Mouse (Mus musculus) heart, embryonic 15.5 days (tissue): ENCODE results near the gene Glra1. TPM values are rescaled to one million over a fixed set of nuclear protein-coding genes. Genes with fewer than 3 reads are reported as not detected.
"Not testable (repeated sequence)": the region's sequence is repeated elsewhere in the genome, so short reads cannot be mapped to it uniquely, and the experiment has no call there.

ENCODE experiments used
- ATAC-seq: fragments of 200-750 bp; cut with Nextera tagmentation; replicated peaks from 2 replicates; pipeline ENCODE4 v1.8.0; 2017; ENCODE audit warnings: low read depth, moderate TSS enrichment; ENCODE audit not compliant: insufficient number of reproducible peaks, insufficient read depth, low FRiP score
- H3K27ac ChIP-seq: fragments of 300-500 bp; sonication (generic); 2 replicates; pipeline ENCODE4 v1.5.1; 2015; ENCODE audit warnings: mild to moderate bottlenecking, inconsistent platforms
- H3K27me3 ChIP-seq: fragments of 300-500 bp; sonication (generic); 2 replicates; pipeline ENCODE4 v1.6.1; 2015; ENCODE audit warnings: inconsistent platforms
- H3K36me3 ChIP-seq: fragments of 300-500 bp; sonication (generic); 2 replicates; pipeline ENCODE4 v1.6.1; 2015; ENCODE audit warnings: mild to moderate bottlenecking, inconsistent platforms
- H3K4me1 ChIP-seq: fragments of 300-500 bp; sonication (generic); replicated peaks from 2 replicates; pipeline ENCODE4 v1.6.1; 2015; ENCODE audit warnings: inconsistent platforms
- H3K4me2 ChIP-seq: fragments of 300-500 bp; sonication (generic); 2 replicates; pipeline ENCODE4 v1.6.1; 2015; ENCODE audit warnings: inconsistent platforms, mild to moderate bottlenecking, moderate library complexity
- H3K4me3 ChIP-seq: fragments of 300-500 bp; sonication (generic); 2 replicates; pipeline ENCODE4 v1.5.1; 2015; ENCODE audit warnings: mild to moderate bottlenecking, inconsistent platforms
- H3K9ac ChIP-seq: fragments of 300-500 bp; sonication (generic); 2 replicates; pipeline ENCODE4 v1.6.1; 2015; ENCODE audit warnings: mild to moderate bottlenecking, inconsistent platforms
- H3K9me3 ChIP-seq: fragments of 300-500 bp; sonication (generic); replicated peaks from 2 replicates; pipeline ENCODE4 v1.6.1; 2016; ENCODE audit warnings: inconsistent platforms
- WGBS: fragments of 180-500 bp; shearing (Covaris S2); methylation state at CpG from one replicate; pipeline ENCODE4 v1.1.7; 2015; ENCODE audit warnings: mixed read lengths; 5-methylcytosine and 5-hydroxymethylcytosine counted together
- polyA plus RNA-seq: library from polyadenylated mRNA; unstranded; fragments of >200 nt; fragmentation: Nextera tagmentation; extraction: Ambion mirVana; gene quantifications from 2 replicates; pipeline ENCODE4 v1.2.1, GENCODE M21; 2015

The Glra1 gene
- not detected in 2 replicates for polyA plus RNA-seq

DNA sequence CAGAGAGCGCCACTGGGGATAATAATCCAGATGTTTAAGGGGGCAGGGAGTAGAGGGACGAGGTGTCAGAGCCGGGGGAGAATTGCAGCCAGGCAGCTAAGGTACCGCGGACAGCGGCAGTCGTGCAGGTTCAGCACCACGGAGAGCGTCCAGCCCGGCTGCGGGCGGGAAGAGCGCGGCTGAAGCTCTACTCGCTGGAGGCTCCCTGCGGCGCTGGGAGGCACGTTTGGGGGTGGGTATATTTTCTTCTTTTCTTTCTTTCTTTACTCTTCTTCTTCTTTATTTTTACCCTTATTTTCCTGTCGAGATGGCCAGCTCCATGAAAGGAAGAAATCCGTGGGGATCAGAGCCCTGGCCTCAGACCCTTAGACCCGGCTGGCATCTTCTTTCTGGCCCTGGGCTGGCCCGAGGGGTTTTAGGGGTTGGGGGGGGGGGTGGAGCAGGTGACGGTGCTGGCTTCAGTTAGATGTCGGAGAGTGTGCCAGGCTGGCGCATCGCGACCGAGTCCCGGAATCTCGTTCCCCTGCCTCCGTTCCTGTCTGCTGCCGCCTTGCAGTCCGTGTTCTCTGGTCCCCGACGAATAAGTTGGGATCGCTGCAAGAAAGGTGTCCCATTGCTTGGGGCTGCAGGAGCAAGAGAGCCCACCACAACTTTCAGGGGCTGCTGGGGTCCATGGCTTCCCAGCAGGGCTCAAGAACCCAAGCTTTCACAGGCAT lies at the start of gene Glra1:
Glra1 (minus strand) TSS at position 391 of the 716 bp plus-strand sequence.
- Histone ChIP-seq H3K4me2 (no peak within 1 kb of the TSS), H3K27ac (no peak within 1 kb of the TSS), H3K9ac (no peak within 1 kb of the TSS), H3K36me3 (no peaks in the 10 kb centered on the region), H3K4me3 (no peak within 1 kb of the TSS), H3K9me3 (no peaks in the 10 kb centered on the region), H3K27me3 (peaks cover 35% of the 10 kb centered on the region), H3K4me1 (no peaks in the 10 kb centered on the region)
- ATAC-seq: no peak
- under 1% methylated on average over 36 of the region's 36 CpGs for WGBS

DNA sequence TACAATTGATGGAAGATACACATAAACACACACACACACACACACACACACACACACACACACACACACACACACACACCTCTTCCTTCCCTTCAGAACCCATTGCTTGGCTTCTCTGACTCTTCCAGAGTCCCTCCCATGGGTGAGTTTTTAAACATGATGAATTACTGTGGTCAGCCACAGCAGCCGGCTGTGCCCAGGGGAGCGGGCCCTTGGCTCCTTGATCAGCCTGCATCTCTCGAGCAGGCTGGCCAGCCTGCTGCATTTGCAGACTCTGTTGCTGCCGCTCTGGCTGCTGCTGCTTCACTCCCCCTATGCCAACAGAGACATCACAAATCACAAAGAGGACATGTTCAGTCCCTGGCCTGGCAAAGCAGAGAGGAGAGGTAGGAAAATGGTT lies 29.0 kb upstream of the Glra1 start:
- Histone ChIP-seq H3K36me3 (no peaks in the 10 kb centered on the region), H3K4me1 (no peaks in the 10 kb centered on the region), H3K9ac (no peak overlapping the region), H3K27me3 (no peaks in the 10 kb centered on the region), H3K27ac (no peak overlapping the region), H3K4me2 (no peak overlapping the region), H3K4me3 (no peak overlapping the region), H3K9me3 (no peaks in the 10 kb centered on the region)
- 43% methylated on average over 4 of the region's 4 CpGs for WGBS
- no peak for ATAC-seq

DNA sequence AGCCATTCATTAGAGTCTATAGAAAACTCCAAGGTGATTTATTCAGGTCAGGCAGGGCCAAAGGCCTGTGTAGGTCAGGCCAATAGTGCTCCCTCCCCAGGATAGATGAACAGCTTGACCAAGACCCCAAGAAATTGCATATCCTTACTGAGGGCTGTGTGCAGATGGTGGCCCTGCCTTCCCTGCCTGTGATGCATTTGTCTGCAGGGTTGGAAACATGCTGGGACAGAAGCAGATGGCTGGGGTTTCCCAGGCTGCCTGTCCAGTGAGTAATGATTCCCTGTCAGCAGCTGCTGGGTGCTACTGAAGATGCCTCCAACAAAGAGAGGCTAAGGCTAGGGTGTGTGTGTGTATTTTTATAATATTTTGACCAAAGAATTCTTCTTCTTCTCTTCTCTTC lies 25.9 kb upstream of the Glra1 start:
- H3K4me2 ChIP-seq: no peak overlapping the region
- no peak overlapping the region for H3K27ac ChIP-seq
- H3K27me3 ChIP-seq: no peaks in the 10 kb centered on the region
- no peak overlapping the region for H3K4me3 ChIP-seq
- H3K9ac ChIP-seq: no peak overlapping the region
- no peak for ATAC-seq
- H3K9me3 ChIP-seq: no peaks in the 10 kb centered on the region
- H3K36me3 ChIP-seq: no peaks in the 10 kb centered on the region
- H3K4me1 ChIP-seq: no peaks in the 10 kb centered on the region

DNA sequence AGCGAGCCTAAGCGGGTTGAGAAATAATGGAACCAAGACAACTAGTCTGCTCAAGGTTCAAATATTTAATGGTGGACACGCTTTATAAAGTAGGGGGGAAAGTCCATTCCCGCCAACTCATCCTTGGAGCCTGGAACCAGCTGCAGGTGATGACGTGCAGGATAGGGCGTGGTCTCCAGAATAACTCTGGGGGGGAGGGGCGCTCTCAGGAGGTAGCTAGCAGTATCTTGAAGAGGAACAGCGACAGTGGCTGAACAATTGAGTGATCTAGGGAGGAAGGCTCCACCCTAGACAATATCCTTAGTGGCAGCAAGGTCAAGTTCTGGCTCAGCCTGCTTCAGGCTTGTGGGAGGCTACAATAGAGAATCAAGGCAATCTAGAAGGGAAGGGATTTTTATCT lies 6.6 kb upstream of the Glra1 start:
- H3K4me3 ChIP-seq, H3K27ac ChIP-seq, H3K4me2 ChIP-seq, H3K4me1 ChIP-seq, H3K9me3 ChIP-seq, ATAC-seq, H3K27me3 ChIP-seq, H3K36me3 ChIP-seq, H3K9ac ChIP-seq: not testable (repeated sequence)
- 57% methylated on average over 8 of the region's 8 CpGs for WGBS

DNA sequence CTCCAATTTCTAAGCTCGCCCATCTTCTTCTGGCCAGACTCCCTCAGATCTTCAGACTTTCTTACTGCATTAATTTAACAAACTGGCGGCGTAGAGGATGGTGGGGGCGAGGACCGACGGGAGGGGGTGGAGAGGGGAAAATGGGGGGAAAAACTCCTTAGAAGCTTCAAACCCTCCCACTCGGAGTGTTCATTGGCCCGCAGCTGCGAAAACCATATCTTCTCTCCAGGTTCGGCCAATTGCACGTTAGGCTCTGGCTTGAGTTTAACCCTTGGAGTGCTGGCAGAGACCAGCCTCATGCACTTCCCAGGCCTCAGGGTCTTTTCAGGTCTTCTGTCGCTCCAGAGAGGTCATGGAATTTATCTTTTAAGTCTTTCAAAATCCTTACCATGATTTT lies 524 bp upstream of the Glra1 start:
- Histone ChIP-seq H3K4me3 (no peak overlapping the region), H3K27me3 (peaks cover 35% of the 10 kb centered on the region), H3K36me3 (no peaks in the 10 kb centered on the region), H3K9ac (no peak overlapping the region), H3K27ac (no peak overlapping the region), H3K9me3 (no peaks in the 10 kb centered on the region), H3K4me1 (no peaks in the 10 kb centered on the region), H3K4me2 (no peak overlapping the region)
- WGBS: 2% methylated on average over 12 of the region's 12 CpGs
- ATAC-seq: no peak

DNA sequence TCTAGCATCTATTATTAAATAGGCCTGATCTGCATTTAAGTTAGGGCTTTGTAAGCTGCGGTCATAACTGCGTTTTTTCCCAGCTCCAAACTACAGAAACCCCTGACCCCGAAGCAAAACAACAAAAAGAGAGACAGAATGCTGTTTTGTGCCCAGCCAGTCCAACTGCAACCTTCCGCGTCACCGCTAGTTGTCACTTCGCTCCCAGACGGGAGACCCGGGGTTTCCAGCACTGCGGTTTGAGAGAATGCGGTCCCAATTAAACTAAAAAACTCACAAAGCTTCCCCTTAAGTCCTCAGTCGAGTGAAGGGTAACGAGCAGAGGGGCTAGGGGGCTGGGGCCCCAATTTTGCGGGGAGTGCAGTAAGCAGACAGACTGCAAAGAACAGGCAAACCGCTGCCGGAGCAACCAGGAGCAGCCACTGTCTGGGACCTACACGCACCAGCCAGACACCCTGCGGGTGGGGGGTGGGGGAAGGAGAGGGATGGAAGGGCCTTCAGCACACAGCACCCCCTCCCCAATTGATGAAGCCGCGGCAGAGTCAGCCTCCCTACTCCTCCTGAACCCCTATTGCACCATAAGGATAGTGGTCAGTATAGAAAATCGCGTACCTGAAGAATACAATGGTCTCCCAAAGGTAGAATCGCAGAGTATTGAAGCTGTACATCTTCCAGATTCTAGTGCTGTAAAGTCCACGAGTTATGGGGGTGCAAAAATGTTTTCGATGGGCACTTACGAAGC lies 761 bp downstream of the Glra1 start:
- no peak for ATAC-seq
- no peak overlapping the region for H3K27ac ChIP-seq
- H3K4me1 ChIP-seq: no peaks in the 10 kb centered on the region
- no peak overlapping the region for H3K9ac ChIP-seq
- H3K4me3 ChIP-seq: no peak overlapping the region
- peaks cover 37% of the 10 kb centered on the region for H3K27me3 ChIP-seq
- H3K9me3 ChIP-seq: no peaks in the 10 kb centered on the region
- H3K36me3 ChIP-seq: no peaks in the 10 kb centered on the region
- 6% methylated on average over 26 of the region's 26 CpGs for WGBS
- no peak overlapping the region for H3K4me2 ChIP-seq

DNA sequence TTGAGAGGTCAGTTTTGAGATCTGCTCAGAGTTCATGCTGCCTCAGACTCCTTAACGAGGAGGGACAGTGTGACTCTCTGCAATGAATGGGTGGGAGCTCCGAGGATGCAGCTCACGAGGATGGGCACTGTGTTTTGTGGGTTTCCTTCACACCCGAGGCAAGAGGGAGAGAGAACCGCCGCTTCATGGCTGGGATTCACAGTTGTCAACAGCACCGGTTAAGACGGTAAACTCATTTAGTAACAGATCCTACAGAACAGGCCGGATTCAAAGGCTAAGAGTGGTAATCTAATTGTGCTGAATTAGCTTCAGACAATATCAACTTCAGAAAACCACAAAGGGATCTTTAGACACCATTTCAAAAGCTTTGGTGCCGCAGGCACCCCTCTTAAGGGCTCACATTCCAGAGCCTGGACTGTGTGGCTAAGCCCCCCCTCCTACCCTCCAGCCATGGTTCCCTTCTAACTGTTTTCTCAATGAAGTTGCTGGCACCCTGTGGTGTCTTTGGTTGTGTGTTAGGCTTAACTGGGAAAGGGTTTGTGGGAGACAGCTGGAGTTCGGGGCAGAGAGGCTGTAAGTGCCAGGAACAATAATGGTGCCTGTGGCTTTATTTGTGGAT lies 6.4 kb downstream of the Glra1 start:
- Histone ChIP-seq H3K4me1 (no peaks in the 10 kb centered on the region), H3K9ac (no peak overlapping the region), H3K27me3 (peaks cover 27% of the 10 kb centered on the region; the same call in 1 of the 2 replicates), H3K4me2 (no peak overlapping the region), H3K27ac (no peak overlapping the region), H3K36me3 (no peaks in the 10 kb centered on the region), H3K9me3 (no peaks in the 10 kb centered on the region), H3K4me3 (no peak overlapping the region)
- no peak for ATAC-seq
- WGBS: 9% methylated on average over 11 of the region's 11 CpGs

DNA sequence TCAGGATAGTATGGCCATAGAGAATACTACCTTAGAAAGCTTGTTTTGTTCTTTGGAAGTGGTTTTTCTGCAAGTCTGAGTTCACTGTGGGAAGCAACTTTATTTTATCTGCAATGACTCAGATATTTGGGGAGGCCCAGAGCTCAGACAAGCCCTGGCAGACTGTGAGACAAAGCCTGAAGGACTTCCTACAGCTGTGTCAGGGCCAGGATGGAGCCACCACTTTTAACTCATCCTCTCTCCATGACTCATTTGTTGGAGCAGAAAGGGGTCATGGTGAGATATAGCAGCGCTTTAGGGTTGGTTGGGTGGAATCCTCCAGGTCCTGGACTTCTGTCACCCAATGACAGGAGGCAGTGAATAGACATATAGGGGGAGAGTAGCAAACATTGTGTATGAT lies 12.3 kb downstream of the Glra1 start:
- no peak overlapping the region for H3K27ac ChIP-seq
- H3K9ac ChIP-seq: no peak overlapping the region
- H3K4me2 ChIP-seq: no peak overlapping the region
- no peak overlapping the region for H3K4me3 ChIP-seq
- ATAC-seq: no peak
- no peaks in the 10 kb centered on the region for H3K9me3 ChIP-seq
- 0 out of 2 replicates have a peak, but pooled peaks cover 4% of the 10 kb centered on the region for H3K27me3 ChIP-seq
- H3K36me3 ChIP-seq: no peaks in the 10 kb centered on the region
- H3K4me1 ChIP-seq: no peaks in the 10 kb centered on the region
- WGBS: 71% methylated on average over 1 of the region's 1 CpGs

DNA sequence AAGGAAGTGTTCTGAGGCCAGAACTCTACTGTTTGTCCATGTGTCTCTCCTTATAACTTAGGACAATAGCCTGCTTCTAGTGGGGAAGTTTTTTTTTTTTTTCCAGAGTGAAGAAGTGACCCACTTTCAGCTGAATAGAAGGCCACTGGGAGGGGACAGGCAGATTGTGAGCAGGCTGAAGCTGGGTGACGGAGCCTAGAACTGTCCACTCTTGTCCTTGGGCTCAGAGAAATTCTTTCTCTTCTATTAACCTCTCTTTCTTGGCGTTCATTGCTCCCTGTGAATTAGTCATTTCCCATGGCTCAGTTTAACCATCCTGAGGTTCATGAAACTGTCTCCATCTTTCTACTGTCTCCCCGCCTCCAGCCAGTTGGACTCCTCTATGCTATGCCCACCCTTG lies 13.6 kb downstream of the Glra1 start:
- Histone ChIP-seq H3K4me3 (no peak overlapping the region), H3K4me1 (no peaks in the 10 kb centered on the region), H3K27me3 (no peaks in the 10 kb centered on the region), H3K27ac (no peak overlapping the region), H3K36me3 (no peaks in the 10 kb centered on the region), H3K9me3 (no peaks in the 10 kb centered on the region), H3K9ac (no peak overlapping the region), H3K4me2 (no peak overlapping the region)
- no peak for ATAC-seq
- 72% methylated on average over 3 of the region's 3 CpGs for WGBS

DNA sequence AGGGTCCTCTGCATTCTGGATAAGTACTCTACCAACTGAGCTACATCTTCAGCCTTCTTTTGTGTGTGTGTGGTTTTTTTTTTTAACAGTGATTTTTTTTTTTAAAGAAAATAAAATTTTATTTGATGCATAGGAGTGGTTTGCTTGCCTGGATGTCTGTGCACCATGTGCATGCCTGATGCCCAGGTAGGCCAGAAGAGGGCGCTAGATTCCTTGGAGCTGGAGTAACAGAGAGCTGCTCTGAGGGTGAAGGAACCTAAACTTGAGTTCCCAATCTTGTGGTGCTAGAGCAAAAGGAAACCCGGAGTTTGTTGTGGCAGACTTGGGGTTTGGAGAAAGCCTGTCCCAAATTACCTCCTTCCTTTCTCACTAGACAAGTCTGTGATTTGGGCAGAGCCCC lies 16.8 kb downstream of the Glra1 start:
- Histone ChIP-seq H3K9ac (no peak overlapping the region), H3K4me3 (no peak overlapping the region), H3K4me1 (no peaks in the 10 kb centered on the region), H3K4me2 (no peak overlapping the region), H3K36me3 (no peaks in the 10 kb centered on the region), H3K27me3 (no peaks in the 10 kb centered on the region), H3K9me3 (no peaks in the 10 kb centered on the region), H3K27ac (no peak overlapping the region)
- WGBS: 44% methylated on average over 2 of the region's 2 CpGs
- ATAC-seq: no peak

DNA sequence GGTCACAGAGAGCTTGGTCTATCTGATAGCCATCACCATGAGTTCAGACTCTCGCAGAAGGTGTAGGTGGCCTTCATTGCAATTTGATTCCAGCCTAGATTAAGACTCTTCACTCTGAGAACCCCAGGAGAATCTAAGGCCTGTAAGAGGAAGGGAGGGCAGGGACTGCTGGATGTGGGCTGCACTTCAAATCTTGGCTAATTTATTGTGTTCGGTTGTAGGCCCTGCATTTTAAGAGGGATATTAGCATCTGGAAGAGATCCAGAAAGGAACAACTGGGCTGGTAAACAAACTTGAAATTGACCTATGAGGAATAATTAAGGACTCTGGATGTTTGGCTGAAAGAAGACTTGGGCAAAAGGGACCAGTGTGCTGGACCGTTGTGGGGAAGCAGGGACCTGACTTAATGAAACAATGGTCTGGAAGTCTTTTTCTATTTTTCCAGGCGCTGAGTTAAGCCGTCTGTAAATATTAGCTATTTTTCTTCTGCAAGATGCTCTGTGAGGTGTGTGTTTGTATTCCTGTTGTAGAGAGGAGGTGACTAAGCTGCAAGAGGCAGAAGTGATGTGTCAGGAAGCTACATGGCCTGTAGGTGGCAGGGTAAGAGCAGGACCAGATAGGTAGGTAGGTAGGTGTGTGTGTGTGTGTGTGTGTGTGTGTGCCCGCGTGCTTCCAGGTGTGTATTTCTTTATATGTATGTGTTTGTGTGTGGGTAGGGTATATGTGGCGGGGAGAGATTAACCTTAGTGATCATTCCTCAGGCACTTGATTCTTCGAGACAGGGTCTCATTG lies 18.4 kb downstream of the Glra1 start:
- H3K4me2 ChIP-seq: no peak overlapping the region
- ATAC-seq: no peak
- no peak overlapping the region for H3K27ac ChIP-seq

More for the DNA sequence above, 18.4 kb downstream of the Glra1 start:
- no peaks in the 10 kb centered on the region for H3K27me3 ChIP-seq
- WGBS: 77% methylated on average over 9 of the region's 9 CpGs
- no peak overlapping the region for H3K9ac ChIP-seq
- no peaks in the 10 kb centered on the region for H3K4me1 ChIP-seq
- H3K4me3 ChIP-seq: no peak overlapping the region
- no peaks in the 10 kb centered on the region for H3K36me3 ChIP-seq
- no peaks in the 10 kb centered on the region for H3K9me3 ChIP-seq
